Mouse (Mus musculus): ENCODE data around the gene Tuba3a. TPM values are rescaled to one million over a fixed set of nuclear protein-coding genes. Genes with fewer than 3 reads are reported as not detected.

The Tuba3a gene
- polyA plus RNA-seq, 1 experiment from 2014 or later = not detected

DNA sequence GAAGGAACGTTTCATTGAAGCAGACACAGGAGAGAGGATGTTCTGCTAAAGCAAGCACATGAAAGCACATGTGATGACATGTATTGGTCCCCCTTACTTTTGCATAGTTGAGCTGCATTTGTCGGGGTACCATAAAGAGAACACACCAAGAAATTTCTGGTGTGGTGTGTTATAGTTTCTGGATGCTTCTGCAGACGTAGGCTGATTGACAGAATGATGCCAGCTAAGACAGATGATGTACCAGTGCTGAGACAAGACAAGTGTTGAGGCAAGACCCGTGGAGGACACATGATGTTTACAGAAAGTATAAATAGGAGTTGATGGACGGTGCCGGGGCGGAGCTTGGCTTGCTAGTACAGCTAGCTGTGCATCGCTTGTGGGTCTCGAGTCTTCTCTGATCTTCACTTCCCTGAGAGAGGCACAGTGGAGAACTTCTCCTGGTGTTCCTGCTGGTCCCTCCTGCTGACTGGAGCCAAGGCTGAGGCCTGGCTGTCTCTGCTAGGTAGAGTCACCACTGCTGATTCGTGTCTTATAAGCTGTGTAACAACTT, 25.8 kb downstream of the Tuba3a start:
- no peak for ATAC-seq (ENCODE audit: low read depth)

DNA sequence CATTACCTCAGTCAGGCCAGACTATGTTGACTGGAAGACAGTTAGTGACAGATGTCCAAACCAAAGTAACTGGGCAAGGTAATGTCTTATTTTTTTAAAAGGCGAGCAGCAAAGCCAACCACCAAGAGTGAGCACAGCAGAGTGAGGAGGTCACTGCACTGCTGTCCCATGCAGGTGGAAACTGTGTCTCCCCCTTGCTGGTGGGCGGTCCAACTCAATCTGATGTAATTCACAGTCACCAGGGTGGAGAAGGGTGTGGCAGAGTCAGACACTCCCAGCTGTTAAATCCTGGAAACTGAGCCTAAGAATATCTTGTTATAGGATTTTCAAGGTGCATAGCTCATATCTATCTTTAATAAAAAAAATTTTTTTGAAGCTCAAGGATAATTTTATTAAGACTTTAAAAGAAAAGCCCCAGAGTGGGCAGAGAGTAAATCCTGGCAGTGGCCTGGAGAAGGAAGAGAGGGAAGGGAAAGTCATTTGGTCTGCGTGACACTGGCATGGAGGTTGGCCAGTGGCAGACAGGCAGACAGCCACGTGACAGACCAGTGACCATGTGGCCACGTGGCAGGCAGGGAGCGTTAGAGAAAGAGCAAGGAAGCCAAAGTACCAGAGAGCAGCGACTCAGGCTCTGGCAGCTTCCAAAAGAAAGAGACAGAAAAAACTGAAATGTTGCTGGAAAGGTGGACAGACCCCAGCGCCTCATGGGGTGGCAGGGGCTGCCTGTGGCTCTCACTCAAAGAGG, 29.4 kb downstream of the Tuba3a start:
- no peak overlapping the region for H3K4me2 ChIP-seq
- H3K4me3 ChIP-seq (replicated peaks) = no peak overlapping the region
- H3K27me3 ChIP-seq = no peaks in the 10 kb centered on the region
- DNase-seq (no peak), ATAC-seq (ENCODE audit: low read depth) (no peak)
- H3K4me1 ChIP-seq (replicated peaks) = no peaks in the 10 kb centered on the region
- H3K9me3 ChIP-seq (replicated peaks) = no peaks in the 10 kb centered on the region; the same call in 1 of the 2 replicates
- H3K9ac ChIP-seq = no peak overlapping the region
- WGBS (ENCODE audit: insufficient replicate concordance) = 60% methylated on average over 8 of the region's 8 CpGs
- H3K27ac ChIP-seq = no peak overlapping the region
- H3K36me3 ChIP-seq = no peaks in the 10 kb centered on the region

More for the DNA sequence above, 25.8 kb downstream of the Tuba3a start:
- H3K4me3 ChIP-seq (replicated peaks) = no peak overlapping the region
- no peak overlapping the region for H3K27ac ChIP-seq
- no peaks in the 10 kb centered on the region for H3K9me3 ChIP-seq (replicated peaks)
- no peak for DNase-seq
- no peak overlapping the region for H3K9ac ChIP-seq
- H3K36me3 ChIP-seq = no peaks in the 10 kb centered on the region
- no peaks in the 10 kb centered on the region for H3K4me1 ChIP-seq (replicated peaks)
- 64% methylated on average over 10 of the region's 10 CpGs for WGBS (ENCODE audit: insufficient replicate concordance)
- H3K27me3 ChIP-seq = no peaks in the 10 kb centered on the region
- H3K4me2 ChIP-seq = no peak overlapping the region

DNA sequence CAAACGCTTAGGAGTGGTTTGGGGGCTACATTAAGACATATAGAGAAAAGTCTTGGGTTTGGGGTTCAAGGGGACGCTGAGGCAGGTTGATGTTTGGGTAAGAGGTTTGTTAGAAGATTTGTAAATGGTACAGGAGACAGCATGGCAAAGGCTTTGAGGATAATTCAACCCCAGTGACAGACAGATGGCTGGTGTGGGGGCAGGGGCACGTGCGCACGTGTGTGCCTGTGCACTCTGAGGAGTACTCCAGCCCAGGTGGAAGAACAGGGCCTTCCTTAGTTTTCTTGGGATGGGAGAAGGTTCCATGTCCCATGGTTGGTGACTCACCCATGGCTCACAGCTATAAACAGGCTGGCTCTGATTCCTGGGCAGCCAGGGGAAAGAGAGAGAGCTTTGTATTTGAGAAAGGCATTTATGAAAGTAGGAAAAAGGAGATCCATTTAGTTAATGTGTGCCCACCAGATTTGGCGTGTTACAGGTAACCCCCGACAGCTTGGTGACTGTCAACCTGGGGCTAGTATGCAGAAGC, 30.3 kb downstream of the Tuba3a start:
- DNase-seq (no peak), ATAC-seq (ENCODE audit: low read depth) (no peak)
- no peak overlapping the region for H3K4me3 ChIP-seq (replicated peaks)
- no peaks in the 10 kb centered on the region for H3K4me1 ChIP-seq (replicated peaks)
- no peak overlapping the region for H3K9ac ChIP-seq
- no peaks in the 10 kb centered on the region; the same call in 1 of the 2 replicates for H3K9me3 ChIP-seq (replicated peaks)
- no peak overlapping the region for H3K27ac ChIP-seq
- 71% methylated on average over 7 of the region's 7 CpGs for WGBS (ENCODE audit: insufficient replicate concordance)
- H3K27me3 ChIP-seq = no peaks in the 10 kb centered on the region
- H3K36me3 ChIP-seq = no peaks in the 10 kb centered on the region
- no peak overlapping the region for H3K4me2 ChIP-seq

DNA sequence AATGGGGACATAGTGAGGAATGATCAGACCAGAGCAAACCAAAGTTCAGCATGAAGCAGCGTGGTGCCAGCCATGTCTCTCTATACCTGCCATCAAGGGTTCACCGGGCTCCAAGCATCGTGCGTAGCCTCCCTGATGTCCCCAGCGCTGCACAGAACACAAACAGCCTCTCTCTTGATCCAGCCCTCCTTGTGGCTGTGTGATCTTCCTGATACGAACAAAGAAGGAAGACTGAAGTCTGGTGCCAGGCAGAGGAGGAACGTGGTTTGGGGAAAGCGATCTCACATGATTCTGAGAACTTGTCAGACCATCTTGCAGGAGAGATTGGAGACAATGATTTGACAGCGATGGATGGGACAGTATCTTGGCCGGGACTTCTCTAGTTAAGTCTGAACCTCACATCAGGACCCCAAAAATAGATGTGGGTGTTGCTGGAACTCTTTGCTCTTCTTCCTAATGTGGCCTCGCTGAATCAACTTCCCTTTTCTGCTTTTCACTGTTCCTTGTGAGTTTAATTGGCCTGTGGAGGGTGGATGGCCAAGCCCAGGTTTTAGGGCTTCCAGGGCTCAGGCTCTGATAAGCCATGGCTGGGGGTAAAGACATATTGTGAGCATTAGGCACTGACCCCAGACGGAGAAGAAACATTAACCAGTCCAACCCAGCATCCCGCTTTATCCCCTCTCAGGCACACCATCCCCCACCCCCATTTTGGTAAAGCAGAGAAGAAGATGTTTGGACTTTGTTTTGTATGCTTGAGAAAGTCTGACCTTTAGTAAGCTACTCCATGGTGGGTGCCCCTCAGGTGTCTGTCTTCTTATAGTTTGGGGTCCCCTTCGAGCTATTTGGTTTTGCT, 31.8 kb downstream of the Tuba3a start:
- ATAC-seq (ENCODE audit: low read depth) (no peak), DNase-seq (no peak)
- Histone ChIP-seq H3K36me3 (no peaks in the 10 kb centered on the region), H3K4me2 (no peak overlapping the region), H3K9me3 (replicated peaks) (no peaks in the 10 kb centered on the region; the same call in 1 of the 2 replicates), H3K27me3 (no peaks in the 10 kb centered on the region), H3K4me3 (replicated peaks) (no peak overlapping the region), H3K27ac (no peak overlapping the region), H3K4me1 (replicated peaks) (no peaks in the 10 kb centered on the region), H3K9ac (no peak overlapping the region)
- WGBS (ENCODE audit: insufficient replicate concordance) = 33% methylated on average over 14 of the region's 14 CpGs

DNA sequence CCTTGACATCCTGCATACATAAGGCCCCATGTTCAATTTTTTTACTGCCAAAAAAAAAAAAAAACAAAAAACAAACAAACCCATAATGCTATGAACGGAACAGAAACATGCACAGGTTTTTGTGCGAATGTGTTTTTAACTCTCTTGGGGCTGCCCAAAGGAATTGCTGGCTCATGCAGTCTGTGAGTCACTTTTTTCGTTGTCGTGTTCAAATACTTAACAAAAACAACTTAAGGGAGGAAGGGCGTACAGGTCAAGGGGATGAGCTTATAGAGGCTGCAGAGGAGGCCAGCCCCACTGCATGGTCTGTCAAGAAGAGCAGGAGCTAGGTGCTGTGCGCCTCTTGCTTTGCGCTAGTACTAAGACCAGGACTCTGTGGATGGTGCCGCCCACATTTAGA, 33.1 kb downstream of the Tuba3a start:
- no peak for ATAC-seq (ENCODE audit: low read depth)
- Histone ChIP-seq H3K4me2 (no peak overlapping the region), H3K36me3 (no peaks in the 10 kb centered on the region), H3K9me3 (replicated peaks) (no peaks in the 10 kb centered on the region; the same call in 1 of the 2 replicates), H3K27me3 (no peaks in the 10 kb centered on the region), H3K4me1 (replicated peaks) (no peaks in the 10 kb centered on the region), H3K4me3 (replicated peaks) (no peak overlapping the region), H3K9ac (no peak overlapping the region), H3K27ac (no peak overlapping the region)
- no peak for DNase-seq
- WGBS (ENCODE audit: insufficient replicate concordance) = 83% methylated on average over 8 of the region's 8 CpGs

DNA sequence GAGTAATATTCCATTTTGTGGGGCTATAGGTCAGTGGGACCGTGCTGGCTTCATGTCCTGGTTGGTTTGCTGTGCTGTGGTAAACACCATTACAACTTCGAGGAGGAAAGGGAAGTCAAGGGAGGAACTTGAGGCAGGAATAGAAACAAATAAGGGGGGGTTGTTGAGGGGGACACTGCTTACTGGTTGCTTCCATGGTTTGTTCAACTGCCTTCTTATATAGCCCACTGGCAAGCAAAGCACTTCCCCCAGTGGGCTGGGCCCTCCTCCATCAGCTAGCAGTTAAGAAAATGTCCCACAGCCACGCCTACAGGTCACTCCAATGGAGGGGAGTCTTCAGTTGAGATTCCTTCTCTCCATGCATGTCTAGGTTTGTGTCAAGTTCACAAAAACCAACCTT, 33.6 kb downstream of the Tuba3a start:
- Histone ChIP-seq H3K9ac (no peak overlapping the region), H3K36me3 (no peaks in the 10 kb centered on the region), H3K9me3 (replicated peaks) (no peaks in the 10 kb centered on the region; the same call in 1 of the 2 replicates), H3K27ac (no peak overlapping the region), H3K4me1 (replicated peaks) (no peaks in the 10 kb centered on the region), H3K27me3 (no peaks in the 10 kb centered on the region), H3K4me3 (replicated peaks) (no peak overlapping the region), H3K4me2 (no peak overlapping the region)
- no peak; the same call in 1 of the 2 replicates for ATAC-seq (ENCODE audit: low read depth)
- WGBS (ENCODE audit: insufficient replicate concordance) = 50% methylated on average over 3 of the region's 3 CpGs
- DNase-seq = no peak

DNA sequence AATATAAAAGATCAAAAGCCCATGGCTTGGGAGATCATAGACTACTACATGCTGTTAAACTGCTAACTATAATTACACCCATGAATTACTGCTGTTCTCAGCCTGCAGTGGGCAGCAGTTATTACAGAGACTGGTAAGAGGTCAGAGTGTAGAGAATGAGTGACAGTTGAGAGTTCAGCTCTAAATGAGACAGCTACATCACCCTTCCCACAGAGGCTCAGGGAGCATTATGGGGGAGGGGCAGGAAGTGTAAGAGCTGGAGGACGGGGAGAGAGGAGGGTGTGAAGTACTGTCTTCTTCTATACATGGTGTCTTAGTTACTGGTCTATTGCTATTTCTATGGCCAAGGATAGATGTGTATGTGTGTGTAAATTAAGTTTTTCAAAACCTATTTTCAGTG, 41.3 kb downstream of the Tuba3a start:
- no peak overlapping the region for H3K27ac ChIP-seq
- DNase-seq (no peak), ATAC-seq (ENCODE audit: low read depth) (no peak)
- no peaks in the 10 kb centered on the region for H3K4me1 ChIP-seq (replicated peaks)
- no peak overlapping the region for H3K9ac ChIP-seq
- H3K27me3 ChIP-seq = no peaks in the 10 kb centered on the region
- H3K36me3 ChIP-seq = no peaks in the 10 kb centered on the region
- H3K4me3 ChIP-seq (replicated peaks) = no peak overlapping the region
- no peak overlapping the region for H3K4me2 ChIP-seq
- H3K9me3 ChIP-seq (replicated peaks) = no peaks in the 10 kb centered on the region
- WGBS (ENCODE audit: insufficient replicate concordance) = 24% methylated on average over 1 of the region's 1 CpGs

DNA sequence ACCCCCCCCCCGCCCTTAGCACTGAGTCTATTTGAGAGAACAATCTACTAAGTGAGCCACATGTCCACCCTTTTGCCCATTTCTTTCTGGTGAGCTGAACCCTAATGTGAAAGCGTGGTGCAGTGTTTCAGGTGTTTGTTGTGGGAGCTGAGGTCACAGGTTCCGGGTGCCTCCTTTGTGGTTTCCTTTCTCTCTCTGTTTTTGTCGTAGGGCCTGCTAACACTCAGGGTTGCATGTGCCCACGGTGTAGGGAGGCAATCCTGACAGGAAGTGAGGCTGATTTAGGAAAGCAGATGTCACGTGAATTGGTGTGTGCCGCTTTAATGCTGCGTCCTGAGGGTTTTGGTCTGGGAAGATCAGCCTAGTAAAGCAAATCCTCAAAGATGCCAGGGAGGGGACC, 44.3 kb downstream of the Tuba3a start:
- no peak overlapping the region for H3K4me2 ChIP-seq
- H3K4me1 ChIP-seq (replicated peaks) = peaks cover 8% of the 10 kb centered on the region
- H3K36me3 ChIP-seq = no peaks in the 10 kb centered on the region
- H3K9me3 ChIP-seq (replicated peaks) = no peaks in the 10 kb centered on the region
- WGBS (ENCODE audit: insufficient replicate concordance) = 43% methylated on average over 8 of the region's 8 CpGs
- H3K27me3 ChIP-seq = no peaks in the 10 kb centered on the region
- DNase-seq = no peak
- H3K27ac ChIP-seq = no peak overlapping the region
- H3K9ac ChIP-seq = no peak overlapping the region
- ATAC-seq (ENCODE audit: low read depth) = no peak
- no peak overlapping the region for H3K4me3 ChIP-seq (replicated peaks)

DNA sequence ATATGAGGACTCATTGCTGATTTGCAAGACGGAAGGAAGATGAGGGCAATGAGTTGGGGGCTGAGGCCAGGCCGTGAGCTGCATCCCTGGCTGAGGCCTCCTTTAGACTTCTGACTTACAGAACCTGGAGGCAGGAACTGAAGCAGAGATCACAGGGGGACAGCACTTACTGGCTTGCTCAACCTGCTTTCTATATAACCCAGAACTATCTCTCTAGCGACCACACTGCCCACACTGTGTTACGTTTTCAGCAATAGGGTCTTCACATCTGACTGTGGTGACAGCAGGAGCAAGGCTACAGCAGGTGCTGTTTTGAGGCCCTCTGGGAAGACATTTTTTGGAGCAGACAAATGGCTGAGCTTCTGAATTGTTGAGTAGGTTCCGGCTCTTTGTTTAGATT, 45.2 kb downstream of the Tuba3a start:
- no peak for DNase-seq
- no peak for ATAC-seq (ENCODE audit: low read depth)
- H3K4me3 ChIP-seq (replicated peaks) = no peak overlapping the region
- no peaks in the 10 kb centered on the region for H3K36me3 ChIP-seq
- H3K27me3 ChIP-seq = no peaks in the 10 kb centered on the region
- no peak overlapping the region for H3K4me2 ChIP-seq
- peaks cover 8% of the 10 kb centered on the region for H3K4me1 ChIP-seq (replicated peaks)
- no peak overlapping the region for H3K27ac ChIP-seq
- no peaks in the 10 kb centered on the region for H3K9me3 ChIP-seq (replicated peaks)
- no peak overlapping the region for H3K9ac ChIP-seq
- WGBS (ENCODE audit: insufficient replicate concordance) = 71% methylated on average over 5 of the region's 5 CpGs

DNA sequence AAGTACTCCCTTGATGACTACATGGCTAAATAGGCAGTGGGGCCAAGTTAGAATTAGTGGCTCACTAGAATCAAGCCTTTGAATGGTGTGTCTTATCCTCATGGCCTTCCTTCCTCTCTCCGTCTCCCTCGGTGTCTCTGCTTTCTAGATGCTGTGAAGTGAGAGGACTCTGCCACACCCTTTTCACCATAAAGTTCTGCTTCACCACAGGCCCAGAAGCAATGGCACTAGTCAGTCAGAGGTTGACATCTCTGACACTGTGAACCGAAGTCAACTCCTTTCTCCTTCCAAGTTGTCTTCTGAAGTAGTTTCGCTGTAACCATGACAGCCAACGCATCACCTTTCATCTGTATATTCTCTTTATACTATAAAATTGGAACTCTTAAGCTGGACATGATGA, 46.3 kb downstream of the Tuba3a start:
- Histone ChIP-seq H3K9me3 (replicated peaks) (no peaks in the 10 kb centered on the region), H3K27ac (no peak overlapping the region), H3K9ac (no peak overlapping the region), H3K27me3 (no peaks in the 10 kb centered on the region), H3K36me3 (no peaks in the 10 kb centered on the region), H3K4me1 (replicated peaks) (peaks cover 8% of the 10 kb centered on the region), H3K4me3 (replicated peaks) (no peak overlapping the region), H3K4me2 (no peak overlapping the region)
- 74% methylated on average over 5 of the region's 5 CpGs for WGBS (ENCODE audit: insufficient replicate concordance)
- DNase-seq (no peak), ATAC-seq (ENCODE audit: low read depth) (no peak)

DNA sequence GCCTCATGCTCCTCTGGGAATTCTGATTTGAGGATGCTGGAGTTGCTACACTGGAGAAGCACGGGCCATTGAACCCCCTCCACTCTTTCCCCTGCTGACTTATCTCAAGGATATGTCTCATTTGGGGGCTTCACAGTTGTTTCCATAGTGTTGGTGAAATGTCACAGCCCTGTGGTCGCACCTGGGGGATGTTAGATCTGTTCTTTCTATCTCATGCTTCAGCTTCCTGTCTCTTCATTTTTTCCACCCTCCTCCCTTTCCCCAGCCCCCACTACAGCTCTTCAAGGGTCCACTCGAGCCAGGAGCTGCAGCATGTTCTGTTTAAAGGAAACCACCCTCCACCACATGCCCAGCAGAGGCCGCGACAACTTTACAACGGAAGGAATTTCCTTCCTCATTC, 47.4 kb downstream of the Tuba3a start:
- Histone ChIP-seq H3K27me3 (no peaks in the 10 kb centered on the region), H3K4me3 (replicated peaks) (no peak overlapping the region), H3K9me3 (replicated peaks) (no peaks in the 10 kb centered on the region), H3K4me1 (replicated peaks) (peaks cover 14% of the 10 kb centered on the region), H3K4me2 (no peak overlapping the region), H3K9ac (no peak overlapping the region), H3K36me3 (no peaks in the 10 kb centered on the region), H3K27ac (no peak overlapping the region)
- 26% methylated on average over 6 of the region's 6 CpGs for WGBS (ENCODE audit: insufficient replicate concordance)
- DNase-seq (no peak), ATAC-seq (ENCODE audit: low read depth) (no peak)
